Mouse (Mus musculus) heart, embryonic 14.5 days (tissue): ENCODE results near the gene Pvalb. TPM values are rescaled to one million over a fixed set of nuclear protein-coding genes. Genes with fewer than 3 reads are reported as not detected.

Experiments
- ATAC-seq: fragments of 200-750 bp; cut with Nextera tagmentation; 2 replicates; pipeline ENCODE4 v1.8.0; 2017; ENCODE audit warnings: low read depth, moderate TSS enrichment; ENCODE audit not compliant: insufficient number of reproducible peaks, insufficient read depth, low FRiP score
- H3K27ac ChIP-seq, 2 experiments: fragments of 200-500 bp in 1 of 2; fragments of 300-500 bp in 1 of 2; sonication (generic) in 1 of 2; replicated peaks in 1 of 2; 2 replicates each; pipeline ENCODE4 v1.5.1; 2012 to 2014; ENCODE audit warnings: low read depth in 2 of 2, low read length in 2 of 2, control low read depth in 1 of 2, mild to moderate bottlenecking in 1 of 2, mixed read lengths in 1 of 2; ENCODE audit not compliant: control insufficient read depth in 1 of 2, insufficient read depth in 1 of 2
- H3K27me3 ChIP-seq: fragments of 300-500 bp; sonication (generic); 2 replicates; pipeline ENCODE4 v1.6.1; 2014; ENCODE audit warnings: mild to moderate bottlenecking, low read length, control low read depth; ENCODE audit not compliant: control insufficient read depth, insufficient read depth
- H3K36me3 ChIP-seq: fragments of 300-500 bp; sonication (generic); 2 replicates; pipeline ENCODE4 v1.6.1; 2014; ENCODE audit warnings: mild to moderate bottlenecking, control low read depth, low read length, mixed read lengths; ENCODE audit not compliant: control insufficient read depth, insufficient read depth
- H3K4me1 ChIP-seq, 2 experiments: fragments of 200-500 bp in 1 of 2; fragments of 300-500 bp in 1 of 2; sonication (generic) in 1 of 2; 2 replicates each; pipeline ENCODE4 v1.6.1; 2012 to 2014; ENCODE audit warnings: low read length in 2 of 2, control low read depth in 1 of 2, mixed read lengths in 1 of 2; ENCODE audit not compliant: control insufficient read depth in 2 of 2, insufficient read depth in 2 of 2
- H3K4me2 ChIP-seq: fragments of 300-500 bp; sonication (generic); 2 replicates; pipeline ENCODE4 v1.6.1; 2014; ENCODE audit warnings: mild to moderate bottlenecking, low read length
- H3K4me3 ChIP-seq, 2 experiments: fragments of 200-500 bp in 1 of 2; fragments of 300-500 bp in 1 of 2; sonication (generic) in 1 of 2; 2 replicates each; pipeline ENCODE4 v1.5.1; 2012 to 2014; ENCODE audit warnings: low read length in 2 of 2, mild to moderate bottlenecking in 2 of 2, control low read depth in 1 of 2, low read depth in 1 of 2, moderate library complexity in 1 of 2; ENCODE audit not compliant: control insufficient read depth in 1 of 2, insufficient read depth in 1 of 2
- H3K9ac ChIP-seq: fragments of 300-500 bp; sonication (generic); 2 replicates; pipeline ENCODE4 v1.6.1; 2014; ENCODE audit warnings: mild to moderate bottlenecking, low read length
- H3K9me3 ChIP-seq: fragments of 300-500 bp; sonication (generic); 2 replicates; pipeline ENCODE4 v1.6.1; 2016; ENCODE audit warnings: low read length, control low read depth; ENCODE audit not compliant: control insufficient read depth
- WGBS: fragments of 180-500 bp; shearing (Covaris S2); extraction: QIAGEN DNeasy Blood & Tissue Kit; methylation state at CpG from one replicate; pipeline ENCODE4 v1.1.7; 2014; 5-methylcytosine and 5-hydroxymethylcytosine counted together
- polyA plus RNA-seq: library from polyadenylated mRNA; unstranded; fragments of >200 nt; fragmentation: Nextera tagmentation; extraction: Ambion mirVana; gene quantifications from 2 replicates; pipeline ENCODE4 v1.2.1, GENCODE M21; 2014

Gene Pvalb
- polyA plus RNA-seq, 1 experiment from 2014 or later, result 1.7 TPM

- 72% methylated on average over 9 of the region's 9 CpGs for WGBS
- no peaks in the 10 kb centered on the region for H3K27me3 ChIP-seq
- no peak for ATAC-seq
- no peaks in the 10 kb centered on the region for H3K9me3 ChIP-seq
- no peaks in the 10 kb centered on the region for H3K4me1 ChIP-seq
- no peak overlapping the region for H3K27ac ChIP-seq
- no peak overlapping the region for H3K4me2 ChIP-seq
- no peak overlapping the region for H3K4me3 ChIP-seq
- H3K9ac ChIP-seq, result no peak overlapping the region
- no peaks in the 10 kb centered on the region for H3K36me3 ChIP-seq
These were observed 9.1 kb upstream of the Pvalb start for GRCm38 (mm10) chr15:78215269-78215668.

DNA sequence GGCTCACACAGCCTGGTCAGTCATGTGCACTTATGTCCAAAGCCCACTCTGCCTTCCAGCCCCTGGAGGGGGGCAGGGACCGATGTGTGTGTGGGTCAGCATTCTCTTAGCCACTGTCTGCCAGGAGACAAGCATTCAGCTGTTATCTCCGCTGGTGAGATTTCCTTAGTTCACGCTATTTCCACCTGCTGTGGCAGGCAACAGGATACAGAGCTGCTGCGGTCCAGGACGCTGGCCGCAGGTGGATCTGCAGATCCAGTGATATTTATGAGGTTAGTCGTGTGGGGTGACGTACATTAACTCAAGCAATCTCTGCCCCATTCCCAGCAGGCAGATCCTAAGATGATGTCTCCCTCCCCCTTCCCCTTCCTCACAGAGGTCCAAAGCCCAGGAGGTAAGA, 5.2 kb upstream of the Pvalb start:
- H3K9me3 ChIP-seq, result peaks cover 4% of the 10 kb centered on the region; the same call in 1 of the 2 replicates
- ATAC-seq, result no peak
- H3K27me3 ChIP-seq, result peaks cover 8% of the 10 kb centered on the region; the same call in 1 of the 2 replicates
- H3K9ac ChIP-seq, result no peak overlapping the region
- no peaks in the 10 kb centered on the region for H3K36me3 ChIP-seq
- no peak overlapping the region for H3K27ac ChIP-seq
- 72% methylated on average over 8 of the region's 8 CpGs for WGBS
- H3K4me2 ChIP-seq, result no peak overlapping the region
- no peaks in the 10 kb centered on the region for H3K4me1 ChIP-seq
- no peak overlapping the region for H3K4me3 ChIP-seq

DNA sequence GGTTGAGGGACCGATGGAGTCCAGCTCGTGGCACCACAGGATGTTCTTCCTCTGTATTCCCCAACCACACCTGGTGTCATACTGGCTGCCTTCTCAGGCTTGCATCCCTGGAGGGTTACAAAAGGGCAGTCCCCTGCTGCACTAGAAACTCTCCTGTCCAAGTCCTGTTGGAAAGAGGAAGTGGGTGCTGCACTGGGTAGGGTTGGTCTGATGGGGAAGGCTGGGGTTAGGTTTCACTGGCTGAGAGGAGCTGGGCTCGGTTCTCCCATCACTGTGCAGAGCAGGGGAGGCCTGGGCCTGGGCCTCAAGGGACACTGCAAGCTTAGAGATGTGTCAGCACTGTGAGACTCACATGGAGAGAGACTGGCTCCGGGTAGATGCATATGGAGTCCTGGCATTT, 4.0 kb upstream of the Pvalb start:
- ATAC-seq, result no peak
- Histone ChIP-seq H3K36me3 (no peaks in the 10 kb centered on the region), H3K4me3 (no peak overlapping the region), H3K9me3 (peaks cover 4% of the 10 kb centered on the region; the same call in 1 of the 2 replicates), H3K27me3 (peaks cover 16% of the 10 kb centered on the region), H3K9ac (no peak overlapping the region), H3K4me1 (no peaks in the 10 kb centered on the region), H3K4me2 (no peak overlapping the region), H3K27ac (no peak overlapping the region)
- 72% methylated on average over 4 of the region's 4 CpGs for WGBS

- H3K27ac ChIP-seq, result no peak overlapping the region
- H3K4me1 ChIP-seq, result peaks cover 0 to 10% of the 10 kb centered on the region in 2 experiments; a peak in 3 of 4 replicates
- no peak overlapping the region for H3K4me3 ChIP-seq
- peaks cover 60% of the 10 kb centered on the region for H3K27me3 ChIP-seq
- WGBS, result 27% methylated on average over 3 of the region's 3 CpGs
- no peak overlapping the region for H3K4me2 ChIP-seq
- H3K9ac ChIP-seq, result no peak overlapping the region
- H3K9me3 ChIP-seq, result peaks cover 4% of the 10 kb centered on the region; the same call in 1 of the 2 replicates
- no peaks in the 10 kb centered on the region for H3K36me3 ChIP-seq
- no peak for ATAC-seq
These were observed 1.0 kb downstream of the Pvalb start for GRCm38 (mm10) chr15:78205192-78205591.

- Histone ChIP-seq H3K36me3 (no peaks in the 10 kb centered on the region), H3K27me3 (peaks cover 70% of the 10 kb centered on the region), H3K4me1 (peaks cover 0 to 10% of the 10 kb centered on the region in 2 experiments; a peak in 3 of 4 replicates), H3K27ac (no peak overlapping the region), H3K9me3 (peaks cover 4% of the 10 kb centered on the region; the same call in 1 of the 2 replicates), H3K4me3 (peak overlapping the region in 1 of 2 experiments; percentile 27; a peak in 2 of 4 replicates), H3K4me2 (peak overlapping the region; percentile 64), H3K9ac (no peak overlapping the region)
- peak; percentile 40 for ATAC-seq
- 1% methylated on average over 41 of the region's 41 CpGs for whole genome bisulfite sequencing
These were observed 1.9 kb downstream of the Pvalb start for GRCm38 (mm10) chr15:78204053-78204847.

GRCm38 (mm10) chr15:78195096-78195880, 10.9 kb downstream of the Pvalb start:
- no peak overlapping the region for H3K4me3 ChIP-seq
- ATAC-seq, result no peak
- peaks cover 4 to 6% of the 10 kb centered on the region in 2 experiments; a peak in 1 of 4 replicates for H3K4me1 ChIP-seq
- H3K9ac ChIP-seq, result no peak overlapping the region
- WGBS, result 30% methylated on average over 28 of the region's 28 CpGs
- H3K27me3 ChIP-seq, result peaks cover 51% of the 10 kb centered on the region
- H3K4me2 ChIP-seq, result no peak overlapping the region
- no peak overlapping the region for H3K27ac ChIP-seq
- no peaks in the 10 kb centered on the region for H3K36me3 ChIP-seq
- no peaks in the 10 kb centered on the region for H3K9me3 ChIP-seq

GRCm38 (mm10) chr15:78194320-78194719, 11.9 kb downstream of the Pvalb start:
- no peaks in the 10 kb centered on the region for H3K36me3 ChIP-seq
- peaks cover 41% of the 10 kb centered on the region for H3K27me3 ChIP-seq
- 52% methylated on average over 3 of the region's 3 CpGs for WGBS
- no peak overlapping the region for H3K4me3 ChIP-seq
- no peak for ATAC-seq
- no peak overlapping the region for H3K9ac ChIP-seq
- no peak overlapping the region for H3K4me2 ChIP-seq
- no peaks in the 10 kb centered on the region for H3K9me3 ChIP-seq
- peaks cover 4 to 6% of the 10 kb centered on the region in 2 experiments; a peak in 1 of 4 replicates for H3K4me1 ChIP-seq
- H3K27ac ChIP-seq, result no peak overlapping the region
